Mouse (Mus musculus): ENCODE results near the gene Gsto2.

Gsto2 gene

DNA sequence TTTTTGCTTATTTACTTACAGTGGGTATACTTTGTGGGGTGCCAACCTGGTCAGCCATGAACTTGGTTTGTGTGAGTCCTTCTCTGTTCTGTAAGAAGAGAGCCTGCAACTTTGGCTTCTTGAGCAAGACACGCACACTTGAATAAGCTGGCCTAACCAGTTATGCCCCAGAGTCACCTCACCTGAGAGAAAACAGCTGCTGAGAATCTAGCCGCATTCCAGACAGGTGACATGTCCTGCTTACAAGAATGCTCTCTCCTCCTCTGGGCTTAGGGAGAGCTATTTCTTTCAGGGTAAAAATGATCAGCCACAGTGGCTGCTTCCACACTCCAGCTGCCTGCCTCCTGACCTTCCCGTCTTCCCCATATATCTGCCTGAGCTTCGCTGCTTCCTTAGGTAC is 63.7 kb downstream of the Gsto2 start:
- DNase-seq: peak; percentile 60

DNA sequence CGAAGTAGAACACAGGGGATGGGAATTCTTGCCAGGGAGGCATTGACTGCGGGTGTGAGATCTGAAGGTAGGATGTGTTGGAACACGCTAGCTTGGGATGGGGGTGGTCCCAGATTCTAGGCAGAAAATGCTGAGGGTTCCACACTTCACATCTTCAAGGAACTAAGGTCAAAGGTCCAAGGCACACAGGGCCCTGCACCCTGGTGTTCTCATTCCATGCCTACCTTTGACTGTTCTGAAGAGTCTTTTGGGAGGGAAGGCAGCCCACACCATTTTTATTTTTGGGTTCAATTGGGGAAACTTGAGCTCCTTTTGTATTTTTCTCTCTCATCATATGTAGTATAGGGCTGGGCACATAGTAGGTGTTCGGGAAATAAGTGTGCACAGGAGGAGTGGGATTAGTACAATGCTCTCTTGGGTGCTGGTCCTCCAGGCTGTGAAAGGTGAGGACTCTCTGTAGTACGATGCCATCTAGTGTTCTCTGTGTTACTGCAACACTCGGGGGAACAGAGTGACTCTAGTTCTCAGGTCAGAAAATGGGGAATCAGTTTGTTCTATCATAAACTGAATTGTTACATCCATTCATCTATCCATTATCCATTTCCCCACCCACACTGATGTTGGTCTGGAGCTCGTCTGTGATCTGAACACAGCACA is 66.8 kb downstream of the Gsto2 start:
- DNase-seq: peak; percentile 56

DNA sequence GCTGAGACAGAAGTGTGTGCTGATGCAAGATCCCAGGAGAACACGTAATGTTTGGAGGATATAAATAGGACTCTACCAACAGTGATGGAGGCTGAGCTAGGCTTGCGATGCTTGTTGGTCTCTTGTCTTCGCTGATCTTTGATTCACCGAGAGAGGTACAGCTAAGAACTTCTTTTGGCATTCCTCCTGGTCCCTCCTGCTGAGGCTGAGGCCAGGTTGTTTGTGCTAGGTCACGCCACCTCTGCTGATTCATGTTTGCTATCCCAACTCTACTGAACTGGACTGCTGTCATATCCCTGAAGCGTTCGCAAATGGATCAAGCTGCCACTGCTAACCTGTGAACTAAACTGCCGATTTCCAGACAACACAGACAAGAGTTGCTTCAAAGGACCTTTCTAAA is 68.8 kb downstream of the Gsto2 start:
- DNase-seq: no peak

DNA sequence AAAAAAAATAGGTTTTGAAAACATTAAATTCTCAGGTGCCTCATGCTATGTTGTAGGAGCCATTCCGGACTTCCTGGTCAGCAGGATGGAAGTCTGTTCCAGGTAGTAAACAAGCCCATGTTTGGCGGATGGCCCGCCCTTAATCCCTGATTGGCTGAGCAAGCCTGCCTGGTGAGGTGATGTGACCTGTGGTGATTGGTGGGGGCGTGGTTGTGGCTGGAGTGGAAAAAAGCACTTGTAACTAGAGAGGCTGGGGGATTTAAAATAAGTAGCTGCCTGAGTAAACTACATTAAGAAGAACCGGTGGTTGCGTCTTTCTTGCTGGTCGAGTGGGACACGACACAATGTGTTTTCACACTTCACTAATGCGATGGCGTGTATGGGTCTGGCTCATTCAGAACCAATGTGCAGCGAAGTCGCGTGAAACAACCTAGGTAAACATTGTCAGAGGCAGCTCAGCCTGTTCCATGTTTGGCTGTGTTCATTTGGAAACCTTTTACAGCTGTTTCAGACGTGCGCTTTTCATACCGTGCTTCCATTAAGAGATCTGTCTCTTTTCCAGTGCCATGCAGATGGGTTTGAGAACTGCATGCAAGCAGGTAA is 69.4 kb downstream of the Gsto2 start:
- no peak for DNase-seq

DNA sequence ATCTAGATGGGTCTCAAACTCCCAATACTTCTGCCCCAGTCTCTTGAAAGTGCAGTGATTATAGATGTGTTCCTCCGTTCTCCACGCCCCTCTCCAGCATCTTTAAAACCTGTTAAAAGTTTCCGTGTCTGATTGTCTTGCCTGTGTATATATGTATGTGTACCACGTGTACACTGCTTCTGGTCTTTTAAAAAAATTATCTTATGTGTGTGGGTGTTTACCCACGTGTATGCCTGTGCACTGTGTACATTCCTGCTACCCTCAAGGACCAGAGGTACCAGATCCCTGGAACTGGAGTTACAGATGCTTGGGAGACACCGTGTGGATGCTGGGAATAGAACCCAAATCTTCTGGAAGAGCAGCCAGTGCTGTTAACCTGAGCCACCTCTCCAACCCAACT is 70.2 kb downstream of the Gsto2 start:
- DNase-seq: no peak

Measured in lung, postnatal 14 days (tissue).